Mouse (Mus musculus) frontal cortex, postnatal 36 days (tissue): Measurements from ENCODE around the gene Gm10073.

Experiments used
- DNase-seq, 2 experiments: peaks; one replicate each; pipeline ENCODE4 v3.0.0; 2022; ENCODE audit warnings: low spot score in 2 of 2

Gm10073 gene

DNA sequence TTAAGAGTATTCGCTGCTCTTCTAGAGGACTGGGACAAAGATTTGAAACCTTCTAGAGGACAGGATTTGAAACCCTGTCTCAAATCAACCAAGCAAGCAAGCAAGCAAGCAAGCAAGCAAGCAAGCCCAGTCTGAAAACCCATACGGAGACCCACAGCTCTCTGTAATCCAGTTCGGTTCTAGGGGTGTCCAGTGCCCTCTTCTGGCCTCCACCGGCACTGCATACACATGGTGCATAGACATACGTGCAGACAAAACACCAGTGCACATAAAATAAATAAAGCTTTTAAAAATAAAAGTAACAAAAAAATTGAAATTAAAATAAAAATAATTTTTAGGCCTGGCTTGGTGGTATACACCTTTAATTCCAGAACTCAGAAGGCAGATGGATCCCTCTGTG, 19.2 kb downstream of the Gm10073 start:
- no peak for DNase-seq

- DNase-seq = no peak
Measured at GRCm38 (mm10) chr8:106550906-106551305, 22.4 kb downstream of the Gm10073 start.

DNA sequence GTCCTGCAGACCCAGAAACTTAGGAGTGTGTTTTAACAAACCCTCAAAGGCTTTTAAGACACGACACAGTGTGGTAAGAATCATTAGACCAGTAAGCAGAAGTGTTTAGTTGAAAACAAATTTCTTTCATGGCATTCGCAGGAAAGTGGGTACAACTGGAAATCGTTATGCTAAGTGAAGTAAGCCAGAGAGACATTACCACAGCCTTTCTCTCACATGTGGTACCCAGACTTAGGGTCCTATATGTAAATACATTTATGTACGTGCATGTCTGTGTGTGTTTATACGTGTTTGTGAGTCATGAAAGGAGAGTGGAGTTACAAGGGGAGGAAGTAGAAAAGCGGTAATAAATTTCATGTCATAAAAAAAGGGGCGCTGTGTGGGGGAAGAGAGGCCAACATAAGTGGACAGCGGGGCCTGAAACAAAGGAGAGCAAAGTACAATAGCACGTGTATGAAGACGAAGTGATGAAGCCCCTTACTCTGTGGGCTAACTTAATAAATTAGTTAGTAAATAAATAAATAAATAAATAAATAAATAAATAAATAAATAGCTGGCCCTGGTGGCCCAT, 24.8 kb downstream of the Gm10073 start:
- DNase-seq = no peak

DNA sequence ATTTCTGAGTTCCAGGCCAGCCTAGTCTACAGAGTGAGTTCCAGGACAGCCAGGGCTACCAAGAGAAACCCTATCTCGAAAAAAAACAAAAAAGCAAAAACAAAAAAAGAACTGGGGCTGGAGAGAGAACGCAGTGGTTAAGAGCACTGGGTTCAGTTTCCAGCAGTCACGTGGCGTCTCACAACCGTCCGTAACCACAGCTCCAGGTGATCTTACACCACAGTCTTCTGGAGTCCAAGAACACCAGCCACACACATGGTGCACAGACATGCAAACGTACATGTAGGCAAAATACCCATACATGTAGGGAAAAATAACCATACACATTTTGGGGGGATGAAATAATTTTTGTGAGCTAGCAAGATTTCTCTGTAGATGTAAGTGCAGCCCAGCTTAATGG, 26.5 kb downstream of the Gm10073 start:
- DNase-seq = no peak

- DNase-seq = no peak
Measured at GRCm38 (mm10) chr8:106545149-106545548, 28.1 kb downstream of the Gm10073 start.

DNA sequence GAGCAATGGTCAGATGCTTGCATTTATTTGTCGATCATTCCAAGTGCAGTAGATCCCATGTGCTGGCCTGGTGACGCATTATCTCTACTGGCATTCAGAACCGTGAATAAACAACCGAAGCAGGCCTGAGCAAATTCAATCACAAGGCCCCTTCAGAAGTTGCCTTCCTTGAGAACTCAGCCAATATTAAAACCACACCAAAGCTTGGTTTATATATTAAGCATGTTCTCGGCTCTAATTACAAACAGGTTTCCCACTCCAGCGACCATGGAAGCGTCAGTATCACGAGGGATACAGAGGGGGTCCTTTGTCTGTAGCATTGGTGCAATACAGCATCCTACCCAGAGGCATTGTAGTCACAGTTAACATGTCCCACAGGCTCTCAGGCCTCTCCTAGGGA, 30.2 kb downstream of the Gm10073 start:
- DNase-seq = no peak

DNA sequence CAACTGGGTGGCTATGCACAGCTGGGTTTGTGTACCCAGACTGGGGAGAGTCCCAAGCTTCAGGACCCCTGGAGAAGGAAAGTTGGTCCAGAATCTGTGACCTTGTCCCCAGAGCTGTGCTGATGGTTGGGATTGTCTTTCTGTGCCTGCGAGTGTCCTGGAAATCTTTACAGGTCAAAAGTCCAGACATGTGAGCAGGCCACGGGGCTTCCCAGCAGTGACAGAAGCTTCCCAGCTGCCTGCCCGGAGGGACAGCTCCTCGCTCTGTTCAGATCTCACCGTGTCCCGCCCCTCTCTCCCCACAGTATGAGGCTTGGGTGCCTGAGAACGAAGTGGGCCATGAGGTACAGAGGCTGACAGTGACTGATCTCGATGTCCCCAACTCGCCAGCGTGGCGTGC, 32.3 kb downstream of the Gm10073 start:
- DNase-seq = no peak

- no peak for DNase-seq
Measured at GRCm38 (mm10) chr8:106539193-106539592, 34.1 kb downstream of the Gm10073 start.

- DNase-seq = no peak
Measured at GRCm38 (mm10) chr8:106535448-106535847, 37.8 kb downstream of the Gm10073 start.

- DNase-seq = peak; percentile 26 to 33
Measured at GRCm38 (mm10) chr8:106534449-106534848, 38.8 kb downstream of the Gm10073 start.

DNA sequence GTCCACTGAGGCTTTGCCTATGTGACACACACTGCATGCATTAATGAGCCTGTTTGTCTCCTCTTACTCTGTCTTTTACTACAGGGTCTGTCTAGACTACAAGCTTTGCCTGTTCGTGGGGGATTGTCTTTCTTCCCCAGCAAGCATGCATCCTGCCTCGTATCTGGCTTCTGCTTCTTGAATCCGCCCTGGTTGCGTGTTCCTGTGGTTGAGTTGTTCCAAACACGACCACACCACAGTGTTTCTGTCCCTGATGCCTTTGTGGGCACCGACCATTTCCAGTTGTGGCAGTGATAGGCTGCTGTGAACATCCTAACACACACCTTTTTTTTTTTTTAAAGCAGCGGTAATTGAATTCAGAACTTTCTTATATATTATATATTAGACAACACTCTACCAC, 39.6 kb downstream of the Gm10073 start:
- DNase-seq = no peak

- DNase-seq = no peak
Measured at GRCm38 (mm10) chr8:106530566-106530965, 42.7 kb downstream of the Gm10073 start.

DNA sequence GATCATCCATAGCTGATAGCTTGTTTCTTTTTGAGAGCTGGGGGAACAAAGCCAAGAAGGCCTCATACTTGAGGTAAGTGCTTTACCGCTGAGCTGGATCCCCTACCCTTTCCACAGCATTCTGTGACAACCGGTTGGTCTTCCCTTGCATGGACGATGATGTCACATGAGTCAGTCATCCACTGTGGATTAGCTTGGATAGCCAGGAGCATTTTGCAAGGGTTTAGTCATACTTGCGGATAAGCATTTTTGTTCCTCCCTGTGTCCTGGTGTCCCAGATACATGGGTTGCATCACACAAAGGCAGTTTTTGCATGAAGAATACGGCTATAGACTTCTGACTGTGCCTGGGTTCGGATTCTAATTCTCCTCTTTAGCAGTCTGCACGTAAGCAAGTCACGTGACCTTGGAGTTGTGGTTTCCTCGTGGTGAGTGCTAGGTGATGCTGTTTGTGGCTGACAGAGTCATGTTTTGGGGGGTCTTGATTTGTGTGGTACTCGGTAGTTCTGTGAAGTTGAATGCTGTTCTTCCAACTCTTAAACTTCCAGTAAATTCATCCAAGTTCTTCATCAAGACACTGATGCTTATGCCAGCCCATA, 43.3 kb downstream of the Gm10073 start:
- DNase-seq = no peak

- DNase-seq = no peak
Measured at GRCm38 (mm10) chr8:106528596-106529249, 44.5 kb downstream of the Gm10073 start.

DNA sequence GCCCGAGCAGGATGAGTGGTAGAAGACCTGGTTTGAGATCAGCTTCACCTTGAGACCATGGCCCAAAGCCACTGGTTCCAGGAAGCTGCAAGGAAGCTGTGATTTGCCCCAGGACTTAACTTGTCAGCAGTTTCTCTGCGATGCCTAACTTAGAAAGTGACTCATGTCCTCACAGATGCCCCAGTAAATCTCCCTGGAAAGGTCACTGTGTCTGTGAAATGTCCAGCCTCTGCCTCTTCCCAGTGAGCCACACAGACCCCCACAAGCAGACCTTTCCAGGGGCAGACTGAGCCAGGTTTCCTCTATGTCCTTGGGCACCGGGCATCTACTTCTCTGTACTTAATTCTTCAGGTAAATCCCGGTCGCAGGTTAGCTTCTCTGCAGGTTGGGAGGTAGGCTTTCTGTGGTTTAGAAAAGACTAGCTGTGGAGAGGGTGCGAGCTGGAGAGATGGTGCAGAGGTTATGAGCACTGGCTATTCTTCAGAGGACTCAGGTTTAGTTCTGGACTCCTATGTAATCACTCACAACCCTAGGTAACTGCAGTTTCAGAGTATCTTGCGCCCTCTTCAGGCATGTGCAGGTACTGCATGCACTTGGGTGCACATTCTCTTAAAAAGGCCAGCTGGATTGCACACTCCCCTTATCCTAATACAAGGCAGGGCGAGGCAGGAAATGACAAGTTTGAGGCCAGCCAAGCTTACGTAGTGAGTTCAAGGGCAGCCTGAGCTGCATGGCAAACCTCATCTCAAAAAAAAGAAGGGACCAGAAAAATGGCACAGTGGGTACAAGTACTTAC, 45.8 kb downstream of the Gm10073 start:
- no peak for DNase-seq

DNA sequence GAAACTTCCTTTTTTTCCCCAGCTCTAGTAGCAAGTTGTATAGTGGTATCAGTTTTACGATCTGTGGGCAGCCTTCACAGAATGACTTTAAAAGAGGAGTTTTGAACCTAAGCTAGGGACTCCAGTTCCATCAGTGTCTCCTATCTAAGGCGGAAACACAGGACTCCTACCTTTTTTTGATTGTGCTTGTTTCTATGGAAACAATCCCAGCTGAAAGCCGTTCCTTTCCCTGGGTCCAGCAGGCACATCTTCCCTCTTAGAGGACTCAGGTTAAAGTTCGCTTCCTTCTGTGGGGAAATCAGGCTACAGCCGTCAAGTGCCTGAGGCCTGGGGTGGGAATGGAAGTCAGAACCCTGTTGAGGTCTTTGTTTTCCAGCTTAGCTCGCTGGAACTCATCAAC, 46.5 kb downstream of the Gm10073 start:
- DNase-seq = no peak
